8 mouse cellular contexts compared by ENCODE assay signal in genomic region chr11:88873027-88873666, GRCm38 (mm10). TPM values are rescaled to one million over a fixed set of nuclear protein-coding genes. Genes with fewer than 3 reads are reported as not detected.
DNase-seq lines count a peak whose midpoint lies in the region; ATAC-seq and TF ChIP-seq lines count a peak whose summit lies in the region.

No protein-coding gene starts in this region.

- no peak for TF ChIP-seq POLR2A in myocyte (IDR thresholded peaks at IDR 0.05; ENCODE audit: insufficient read length, low read depth)

- intact Hi-C loops in gastrocnemius, postnatal 36 days (cut with DNase I), result no loop called here

- H3K4me3 ChIP-seq in layer of hippocampus, adult 2 months, result peak overlapping the region; percentile 8
- peak overlapping the region; percentile 23 for H3K4me3 ChIP-seq in embryonic facial prominence, embryonic 12.5 days
- peak overlapping the region; percentile 36 for H3K4me3 ChIP-seq in intestine, embryonic 14.5 days (ENCODE audit: low read depth, low read length)
- H3K4me3 ChIP-seq in myocyte, result no peak overlapping the region

- 5% methylated on average over 20 of the region's 20 CpGs for WGBS in embryonic facial prominence, embryonic 12.5 days
- 4% methylated on average over 20 of the region's 20 CpGs for WGBS in intestine, embryonic 14.5 days

- no peaks in the 10 kb centered on the region for H3K79me2 ChIP-seq in myocyte (ENCODE audit: control insufficient read depth, insufficient read depth)

- DNase-seq in layer of hippocampus, adult 2 months (ENCODE audit: low spot score in 2 of 2), result no peak
- DNase-seq in layer of hippocampus, adult 18-20 months (ENCODE audit: low spot score in 2 of 2), result no peak
- peak; percentile 56 for DNase-seq in intestine, embryonic 14.5 days (ENCODE audit: low spot score)
- no peak for DNase-seq in gastrocnemius, postnatal 36 days
- DNase-seq in layer of hippocampus, postnatal 36 days, result no peak

- peaks cover 4% of the 10 kb centered on the region; the same call in 1 of the 2 replicates for H3K4me1 ChIP-seq in embryonic facial prominence, embryonic 12.5 days
- H3K4me1 ChIP-seq in intestine, embryonic 14.5 days (replicated peaks; ENCODE audit: control insufficient read depth, insufficient read depth, low read length), result no peaks in the 10 kb centered on the region; the same call in 1 of the 2 replicates

- TF ChIP-seq CTCF in layer of hippocampus, adult 2 months (conservative IDR thresholded peaks at IDR 0.05), result no peak

- no peak for ATAC-seq in embryonic facial prominence, embryonic 12.5 days (ENCODE audit: insufficient number of reproducible peaks, insufficient read depth, low FRiP score, low TSS enrichment)
- no peak for ATAC-seq in intestine, embryonic 14.5 days (replicated peaks; ENCODE audit: low FRiP score, low TSS enrichment, low read depth)
- no peak for ATAC-seq in megakaryocyte-erythroid progenitor cell, adult 5-6 weeks (replicated peaks; ENCODE audit: low FRiP score, low TSS enrichment, poor library complexity, severe bottlenecking)

- peaks cover 16% of the 10 kb centered on the region; the same call in 1 of the 2 replicates for H3K27me3 ChIP-seq in embryonic facial prominence, embryonic 12.5 days
- peaks cover 14% of the 10 kb centered on the region for H3K27me3 ChIP-seq in intestine, embryonic 14.5 days (replicated peaks; ENCODE audit: control insufficient read depth, insufficient read depth, low read length)
- H3K27me3 ChIP-seq in myocyte (ENCODE audit: control insufficient read depth, insufficient read depth, insufficient read length), result no peaks in the 10 kb centered on the region

- H3K36me3 ChIP-seq in embryonic facial prominence, embryonic 12.5 days, result no peaks in the 10 kb centered on the region
- H3K36me3 ChIP-seq in intestine, embryonic 14.5 days (ENCODE audit: control insufficient read depth, insufficient read depth, low read length), result no peaks in the 10 kb centered on the region
- H3K36me3 ChIP-seq in myocyte (ENCODE audit: control insufficient read depth, insufficient read depth), result no peaks in the 10 kb centered on the region

- H3ac ChIP-seq in myocyte (ENCODE audit: control insufficient read depth, insufficient read length), result no peak overlapping the region

- no peak overlapping the region for H3K27ac ChIP-seq in layer of hippocampus, adult 2 months
- H3K27ac ChIP-seq in embryonic facial prominence, embryonic 12.5 days, result no peak overlapping the region
- H3K27ac ChIP-seq in intestine, embryonic 14.5 days (ENCODE audit: low read depth), result no peak overlapping the region

- H3K4me2 ChIP-seq in embryonic facial prominence, embryonic 12.5 days (replicated peaks), result peak overlapping the region; percentile 47
- peak overlapping the region; percentile 68 for H3K4me2 ChIP-seq in intestine, embryonic 14.5 days (ENCODE audit: low read length)
- H3K4me2 ChIP-seq in myocyte (ENCODE audit: low read depth), result peak overlapping the region; percentile 60

- no peaks in the 10 kb centered on the region for H3K9me3 ChIP-seq in embryonic facial prominence, embryonic 12.5 days
- no peaks in the 10 kb centered on the region for H3K9me3 ChIP-seq in intestine, embryonic 14.5 days (ENCODE audit: control insufficient read depth, low read length)

- no peak overlapping the region for H3K9ac ChIP-seq in embryonic facial prominence, embryonic 12.5 days
- peak overlapping the region; percentile 17 for H3K9ac ChIP-seq in intestine, embryonic 14.5 days (ENCODE audit: low read length)

TF ChIP-seq in myocyte, 11 proteins besides CTCF, POLR2A, EP300 and RAD21:
- no peak for TF ChIP-seq SRF (IDR thresholded peaks at IDR 0.05; ENCODE audit: control insufficient read depth, insufficient read length, low read depth)
- no peak for TF ChIP-seq MAX (IDR thresholded peaks at IDR 0.05; ENCODE audit: low read depth)
- no peak for TF ChIP-seq MYOD1 (IDR thresholded peaks at IDR 0.05; ENCODE audit: control insufficient read depth in 1 of 3, insufficient read length in 2 of 3, low read depth in 2 of 3)
- TF ChIP-seq MYOG (IDR thresholded peaks at IDR 0.05; ENCODE audit: control insufficient read depth in 1 of 3, insufficient read depth in 1 of 3, insufficient read length in 2 of 3, low read depth in 2 of 3), result no peak
- no peak for TF ChIP-seq TCF3 (IDR thresholded peaks at IDR 0.05; ENCODE audit: insufficient read length, low read depth)
- TF ChIP-seq REST (IDR thresholded peaks at IDR 0.05; ENCODE audit: insufficient read depth, insufficient read length), result no peak
- TF ChIP-seq CEBPB (IDR thresholded peaks at IDR 0.05; ENCODE audit: insufficient read depth, poor library complexity, severe bottlenecking), result no peak
- TF ChIP-seq E2F4 (IDR thresholded peaks at IDR 0.05; ENCODE audit: insufficient read depth), result no peak
- no peak for TF ChIP-seq USF1 (IDR thresholded peaks at IDR 0.05; ENCODE audit: low read depth)
- TF ChIP-seq POLR2AphosphoS2 (IDR thresholded peaks at IDR 0.05; ENCODE audit: insufficient read length, low read depth), result no peak
- TF ChIP-seq TCF12 (IDR thresholded peaks at IDR 0.05; ENCODE audit: insufficient read depth, poor library complexity, severe bottlenecking), result no peak
TF ChIP-seq in myocyte: peak in this region for 0.

RNA-seq across cellular contexts. Expression of gene Akap1, which starts 8.8 kb away (rescaled TPM):
- total RNA-seq in layer of hippocampus, adult 2 months (2021), result 10 to 100 TPM; 38.9 to 40.3 TPM
- total RNA-seq in layer of hippocampus, adult 18-20 months (2021), result 10 to 100 TPM; 40.9 to 42.9 TPM
- polyA plus RNA-seq in embryonic facial prominence, embryonic 12.5 days (2016; fragmentation: Nextera tagmentation; extraction: Ambion mirVana), result 17.4 and 18.1 TPM in 2 replicates
- 26.7 and 28.2 TPM in 2 replicates for polyA plus RNA-seq in intestine, embryonic 14.5 days (2014; fragmentation: Nextera tagmentation; extraction: Ambion mirVana)
- polyA plus RNA-seq in myocyte (2012; fragmentation: generic; extraction: Trizol), result 25.4 TPM
- total RNA-seq in megakaryocyte-erythroid progenitor cell, adult 5-6 weeks (2014; fragmentation: Nextera tagmentation), result 23.5 and 24.4 TPM in 2 replicates
- total RNA-seq in megakaryocyte-erythroid progenitor cell, adult 5-6 weeks (2017), result 36.7 and 37.4 TPM in 2 replicates
- 10 to 100 TPM; 57.0 to 75.1 TPM for total RNA-seq in gastrocnemius, postnatal 36 days (2021)
- 10 to 100 TPM; 38.1 to 40.0 TPM for total RNA-seq in layer of hippocampus, postnatal 36 days (2021)
